Mouse (Mus musculus): Measurements from ENCODE around the gene Crybb1.
A peak's percentile ranks its signal among the peaks of the same experiment; 100 is the strongest.

Crybb1 gene

DNA sequence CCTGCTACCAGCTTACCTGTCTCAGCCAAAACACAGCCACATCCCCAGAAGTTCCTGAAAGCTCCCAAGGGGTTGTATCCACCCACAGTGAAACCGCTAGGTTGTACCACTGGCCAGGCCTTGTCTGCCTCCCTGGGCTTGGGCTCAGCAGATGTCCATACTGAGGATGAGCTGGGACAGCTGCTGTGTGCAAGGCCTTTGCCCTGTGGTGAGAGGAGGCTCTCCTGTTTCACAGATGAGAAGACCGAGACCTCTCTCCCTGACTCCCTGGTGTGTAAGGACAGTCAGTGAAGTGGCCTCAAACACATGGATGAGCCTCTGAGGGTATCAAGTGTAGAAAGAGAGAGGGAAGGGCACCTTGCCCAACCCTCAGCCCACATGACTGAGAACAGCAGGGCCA lies 32.0 kb downstream of the Crybb1 start:
- DNase-seq: peak in 1 of 2 experiments; percentile 13

DNA sequence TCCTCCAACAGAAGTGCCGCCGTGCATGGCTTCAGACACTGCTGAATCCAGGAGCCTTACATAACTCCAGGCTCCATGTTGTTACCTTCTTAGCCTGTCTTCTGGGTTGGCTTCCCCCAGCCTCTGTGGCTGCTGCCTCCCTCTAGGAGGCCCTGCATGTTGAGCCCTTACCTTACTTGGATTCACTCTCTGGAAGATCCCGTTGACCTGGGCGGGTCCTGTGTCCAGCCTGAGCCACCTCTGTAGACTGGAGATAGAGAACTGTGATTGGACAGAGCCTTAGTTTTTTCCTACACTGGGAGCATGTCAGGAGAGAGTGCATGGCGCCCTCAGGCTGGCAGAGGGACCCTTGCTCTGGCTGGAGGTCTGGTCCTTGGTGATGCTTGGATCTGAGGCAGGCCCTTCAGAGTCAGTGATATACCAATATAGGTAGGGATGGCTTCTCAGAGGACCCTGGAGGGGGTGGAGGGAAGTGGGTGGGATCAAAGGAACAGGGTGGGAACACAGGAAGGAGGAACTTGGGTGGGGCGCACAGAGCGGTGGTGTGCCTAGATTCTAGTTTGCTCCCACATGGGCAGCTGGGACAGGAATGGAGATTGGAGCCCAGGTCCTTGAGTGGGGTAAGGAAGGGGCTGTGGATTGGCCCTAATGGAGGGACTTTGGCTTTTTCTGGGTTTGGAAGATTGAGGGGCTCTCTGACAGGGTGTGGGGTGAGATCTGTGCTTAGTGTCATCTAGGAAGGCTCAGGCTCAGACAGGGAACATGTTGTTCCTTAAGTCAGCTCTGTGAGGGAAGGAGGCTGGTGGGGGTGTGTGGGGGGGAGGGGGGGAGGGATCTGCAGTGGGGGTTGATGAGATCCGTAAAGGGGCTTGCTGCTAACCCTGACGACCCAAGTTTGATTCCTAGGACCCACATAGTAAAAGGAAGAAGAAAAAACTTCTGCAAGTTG lies 32.9 kb downstream of the Crybb1 start:
- peak in 1 of 2 experiments; percentile 16 for DNase-seq

DNA sequence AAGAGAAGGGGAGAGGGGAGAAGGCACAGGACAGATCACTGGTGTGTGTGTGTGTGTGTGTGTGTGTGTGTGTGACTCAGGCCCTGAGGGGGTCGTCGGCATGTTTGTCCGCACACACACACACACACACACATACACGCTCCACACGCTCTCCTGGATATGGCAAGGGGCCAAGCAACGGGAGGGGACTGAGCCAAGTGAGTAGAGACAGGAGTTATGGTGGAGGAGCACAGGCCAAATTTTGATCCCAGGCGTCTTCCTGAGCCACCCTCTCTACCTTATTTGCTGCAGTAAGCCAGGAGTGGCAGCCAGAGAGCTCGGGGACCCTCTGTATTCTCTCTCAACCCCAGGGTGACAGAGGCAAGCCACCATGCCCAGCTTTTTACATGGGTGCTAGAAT lies 33.6 kb downstream of the Crybb1 start:
- no peak for DNase-seq

DNA sequence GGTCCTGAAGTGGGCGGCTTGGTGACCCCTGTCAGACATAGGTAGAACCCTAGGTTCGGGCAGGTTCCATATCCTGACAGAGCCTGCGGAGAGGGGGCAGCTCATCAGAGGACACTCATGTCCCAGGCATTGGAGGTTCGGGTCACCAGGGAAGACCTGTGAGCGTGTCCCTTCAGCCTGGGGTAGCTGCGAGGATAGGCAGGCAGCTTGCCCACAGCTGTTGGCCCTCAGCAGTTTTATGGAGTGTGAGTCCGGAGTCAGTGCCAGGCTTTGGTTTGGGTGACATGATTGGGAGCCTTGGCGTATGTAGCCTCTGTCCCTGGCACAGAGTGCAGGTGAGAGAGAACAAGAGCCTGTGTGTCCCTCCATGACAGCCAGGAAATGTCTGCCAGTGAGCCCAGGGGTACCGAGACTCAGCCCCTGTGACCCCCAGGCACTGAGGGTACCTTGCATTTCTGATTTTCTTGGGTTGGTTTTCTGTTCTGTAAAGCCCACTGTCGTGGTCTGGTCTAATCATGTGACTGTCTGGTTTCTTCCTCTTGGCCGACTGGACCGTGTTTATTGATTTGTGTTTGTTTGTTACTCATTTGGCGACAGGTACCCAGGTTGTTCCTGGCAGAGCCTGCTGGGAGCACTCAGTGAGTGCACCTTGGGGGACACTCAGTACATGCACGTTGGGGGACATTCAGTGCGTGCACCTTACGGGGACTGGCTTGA lies 34.4 kb downstream of the Crybb1 start:
- no peak for DNase-seq

DNA sequence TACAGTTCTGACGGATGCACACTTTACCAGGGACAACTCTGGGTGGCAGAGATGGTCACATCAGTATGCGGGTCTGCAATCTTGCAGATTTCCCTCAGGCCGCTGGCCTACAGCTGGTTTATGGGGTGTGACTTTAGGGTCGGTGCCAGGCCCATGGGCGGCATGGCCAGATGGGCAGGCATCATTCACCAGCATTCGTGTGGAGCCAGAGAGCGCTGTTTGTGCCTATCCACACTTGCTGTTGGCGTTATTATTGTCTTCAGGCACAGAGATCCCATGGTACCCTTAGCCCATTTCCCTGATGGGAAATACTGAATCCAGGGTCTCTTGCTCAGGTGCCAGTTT lies 34.9 kb downstream of the Crybb1 start:
- DNase-seq: no peak

DNA sequence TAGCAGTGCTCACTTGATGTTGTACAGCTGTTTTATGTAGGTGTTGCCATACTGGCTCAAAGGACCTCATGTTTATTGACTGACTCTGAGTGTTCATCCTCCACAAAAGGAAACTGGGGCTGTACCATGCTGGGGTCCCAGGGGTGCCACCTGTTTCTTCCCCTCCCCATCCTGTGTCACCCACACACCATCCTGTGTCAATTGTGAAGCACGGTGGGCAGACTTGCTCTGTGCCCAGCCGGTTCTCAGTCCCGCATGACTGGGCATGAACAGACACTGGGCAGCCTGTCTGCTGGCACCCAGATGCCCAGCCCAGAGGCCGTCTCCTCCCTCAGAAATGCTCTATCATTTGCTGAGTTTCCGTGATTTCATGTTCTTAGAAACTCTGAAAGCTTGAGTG lies 36.3 kb downstream of the Crybb1 start:
- peak in 1 of 2 experiments; percentile 56 for DNase-seq

DNA sequence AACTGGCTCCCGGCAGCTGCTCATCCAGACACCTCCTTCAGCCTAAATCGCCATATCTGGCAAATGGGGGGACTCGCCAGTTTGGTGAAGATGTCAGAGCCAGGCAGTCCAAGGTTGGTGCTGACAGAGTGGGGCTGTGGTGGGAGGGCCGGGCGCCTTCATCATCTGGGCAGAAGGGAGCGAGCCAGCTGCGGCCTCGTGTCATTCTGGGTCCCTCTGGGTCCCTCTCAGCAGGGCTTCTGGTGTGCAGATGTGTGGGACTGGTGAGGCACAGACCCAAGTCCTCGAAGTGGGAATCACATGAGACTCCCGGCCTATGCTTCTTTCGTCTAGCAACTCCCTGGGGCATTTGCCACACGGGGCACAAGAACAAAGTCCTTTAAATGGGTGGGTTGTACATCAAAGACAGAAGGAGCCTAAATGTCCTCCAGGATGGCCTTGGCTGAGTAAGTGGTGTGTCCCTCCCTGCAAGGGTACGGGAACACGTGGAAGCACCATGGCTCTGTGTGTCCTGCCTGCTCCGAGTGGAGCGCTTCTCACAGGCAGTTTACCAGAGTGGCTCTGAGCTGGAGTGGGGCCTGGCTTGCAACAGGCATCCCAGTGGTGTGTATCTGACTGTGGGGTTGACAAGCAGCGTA lies 36.8 kb downstream of the Crybb1 start:
- no peak for DNase-seq

DNA sequence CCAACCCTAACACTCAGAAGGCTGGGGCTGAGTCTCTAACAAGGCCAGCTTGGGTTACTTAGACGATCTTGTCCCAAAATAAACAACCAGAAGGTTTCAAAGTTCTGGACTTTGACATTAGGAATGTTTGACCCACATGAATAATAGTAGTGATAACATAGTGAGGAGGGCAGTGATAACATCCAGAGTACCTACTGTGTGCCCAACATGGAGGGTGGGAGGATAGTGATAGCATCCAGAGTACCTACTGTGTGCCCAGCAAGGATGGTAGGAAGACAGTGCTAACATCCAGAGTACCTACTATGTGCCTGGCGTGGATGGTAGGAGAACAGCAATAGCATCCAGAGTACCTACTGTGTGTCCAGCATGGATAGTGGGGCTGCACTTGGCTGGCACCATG lies 38.2 kb downstream of the Crybb1 start:
- no peak for DNase-seq

DNA sequence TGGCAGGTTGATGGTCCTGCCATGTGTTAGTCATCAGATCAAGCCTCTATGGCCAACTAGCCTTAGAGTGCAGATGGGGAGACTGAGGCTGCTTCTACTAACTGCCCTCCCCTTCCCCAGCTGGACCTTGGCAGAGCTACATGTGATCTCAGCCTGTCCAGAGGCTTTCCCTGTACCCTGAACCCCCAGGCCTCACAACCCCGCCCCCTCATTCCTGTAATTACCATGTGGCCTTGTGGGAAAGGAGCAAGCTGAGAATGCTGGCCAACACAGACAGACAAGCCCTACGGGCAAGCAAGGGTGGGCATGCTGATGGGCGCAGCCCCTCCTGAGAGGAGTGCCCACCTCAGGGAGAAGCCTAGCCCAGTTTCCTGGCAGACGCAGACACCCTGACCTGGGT lies 39.1 kb downstream of the Crybb1 start:
- DNase-seq: no peak

DNA sequence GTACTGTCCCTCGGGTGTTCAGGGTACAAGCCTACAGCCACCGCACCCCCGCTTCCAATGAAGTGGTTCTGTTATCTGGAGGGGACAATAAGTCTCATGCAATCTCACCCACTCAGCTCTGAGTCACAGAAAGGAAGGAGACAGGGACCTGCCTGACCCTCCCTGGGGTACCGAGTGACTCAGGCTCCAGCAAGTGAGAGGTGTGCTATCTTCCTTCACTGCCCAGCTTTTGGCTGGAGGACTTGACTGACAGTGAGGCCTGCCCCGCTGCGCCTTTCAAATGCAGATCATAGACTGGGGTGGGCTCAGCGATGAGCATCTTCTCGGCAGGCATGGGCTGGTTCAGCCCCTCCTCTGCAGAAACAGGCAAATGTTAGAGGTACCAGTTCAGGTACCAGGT lies 39.5 kb downstream of the Crybb1 start:
- DNase-seq: no peak

DNA sequence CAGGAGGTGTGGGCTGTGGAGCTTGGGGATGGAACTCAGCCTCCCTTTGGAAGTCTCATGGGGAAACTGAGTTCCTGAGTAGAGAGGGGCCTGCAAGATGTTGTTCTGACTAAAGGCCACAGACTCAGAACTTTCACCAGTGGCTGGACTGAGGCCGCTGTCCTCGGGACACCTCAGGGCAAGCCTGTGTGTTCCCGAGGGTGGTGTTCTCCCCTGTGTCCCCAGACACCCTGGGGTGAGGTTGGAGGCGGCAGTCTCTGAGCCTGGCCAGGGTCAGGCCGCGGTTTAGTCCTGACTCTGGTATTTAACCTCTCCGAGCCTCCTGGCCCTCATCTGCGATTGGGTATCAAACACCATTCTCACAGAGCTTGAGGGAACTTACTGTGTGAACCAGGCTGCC lies 39.9 kb downstream of the Crybb1 start:
- DNase-seq: no peak

DNA sequence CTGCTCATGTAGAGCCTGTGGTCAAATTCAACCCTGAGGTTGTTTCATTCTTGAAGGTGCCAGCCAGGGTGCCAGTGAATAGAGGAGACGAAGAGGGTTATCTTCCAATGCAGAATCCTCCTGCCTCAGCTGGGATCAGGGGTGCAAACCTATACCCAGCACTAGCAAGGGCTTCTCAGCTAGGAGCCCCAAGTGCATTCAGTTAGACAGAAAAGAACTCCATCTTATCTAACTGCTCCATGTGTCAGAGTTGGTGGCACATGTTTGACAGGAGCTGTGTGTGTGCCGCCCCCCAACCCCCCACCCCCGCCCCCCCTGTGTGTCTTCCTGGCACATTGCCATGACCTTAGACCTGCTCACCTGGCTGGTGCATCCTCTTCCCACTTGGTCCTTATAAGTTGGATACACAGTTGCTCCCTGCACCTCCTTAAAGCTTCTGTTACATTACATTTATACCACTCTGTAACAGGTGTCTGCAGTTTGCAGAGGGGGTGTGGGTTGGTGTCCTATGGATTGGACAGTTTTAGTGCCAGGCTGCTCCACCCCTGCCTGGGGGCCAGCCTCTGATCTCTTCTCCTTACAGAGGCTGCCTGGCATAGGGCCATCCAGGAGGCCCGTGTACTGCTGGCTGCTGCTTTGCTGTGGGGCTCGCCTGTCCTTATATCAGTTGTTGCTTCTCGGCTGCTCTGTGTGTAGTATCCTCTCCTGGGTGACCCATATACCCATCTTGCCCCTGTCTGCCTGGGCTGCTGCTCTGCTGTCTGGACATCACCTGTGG lies 41.0 kb downstream of the Crybb1 start:
- DNase-seq: no peak

DNA sequence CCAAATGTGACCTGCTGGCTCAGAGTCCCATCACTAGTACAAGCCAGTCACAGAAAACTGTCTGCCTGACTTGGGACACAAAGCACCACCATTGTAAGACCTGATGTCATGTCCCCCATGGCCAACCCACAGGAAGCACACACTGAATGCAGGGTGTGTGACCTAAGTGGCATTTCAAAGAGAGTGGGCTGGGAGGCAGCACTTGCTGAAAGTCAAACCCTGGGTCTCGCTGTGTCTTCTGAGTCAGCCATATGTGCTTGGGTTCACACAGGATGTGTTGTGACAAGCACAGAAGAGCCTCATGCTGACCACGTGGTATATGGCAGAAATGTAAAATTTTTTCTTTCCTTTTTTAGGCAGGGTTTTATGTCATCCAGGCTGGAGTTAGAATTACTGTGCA lies 41.6 kb downstream of the Crybb1 start:
- peak in 1 of 2 experiments; percentile 46 for DNase-seq

DNA sequence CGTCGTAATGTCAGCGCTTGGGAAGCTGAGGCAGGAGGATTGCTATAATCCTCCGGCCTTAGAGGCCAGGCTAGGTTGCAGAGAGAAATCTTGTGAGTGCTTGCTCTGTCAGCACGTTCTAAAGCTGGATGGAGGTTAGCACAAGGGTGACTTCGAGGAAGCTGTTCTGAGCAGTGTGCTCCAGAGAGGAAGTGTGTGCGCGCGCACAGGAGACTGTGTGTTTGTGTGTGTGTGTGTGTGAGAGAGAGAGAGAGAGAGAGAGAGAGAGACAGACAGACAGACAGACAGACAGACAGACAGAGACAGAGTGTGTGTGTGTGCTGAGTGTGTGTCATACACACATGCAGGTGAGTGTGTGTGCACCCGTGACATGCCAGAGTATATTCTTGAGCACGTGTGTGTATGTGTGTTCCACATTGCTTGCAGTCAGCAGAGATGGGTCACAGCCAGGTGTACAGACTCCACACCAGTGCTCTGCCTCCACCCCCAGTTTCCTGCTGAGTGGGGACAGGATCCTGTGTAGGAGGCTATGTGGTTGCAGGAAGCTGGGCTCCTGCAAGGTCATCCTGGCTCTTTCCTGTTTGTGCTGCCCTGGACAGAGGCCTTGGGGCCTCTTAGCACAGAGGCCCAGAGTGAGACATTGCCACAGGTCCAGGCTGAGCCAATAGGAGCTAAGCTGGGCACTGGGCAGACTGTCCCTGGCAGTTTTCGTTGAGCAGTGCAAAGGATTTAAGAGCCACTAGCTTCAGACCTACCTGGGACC lies 42.8 kb downstream of the Crybb1 start:
- DNase-seq: peak; percentile 53 to 74

DNA sequence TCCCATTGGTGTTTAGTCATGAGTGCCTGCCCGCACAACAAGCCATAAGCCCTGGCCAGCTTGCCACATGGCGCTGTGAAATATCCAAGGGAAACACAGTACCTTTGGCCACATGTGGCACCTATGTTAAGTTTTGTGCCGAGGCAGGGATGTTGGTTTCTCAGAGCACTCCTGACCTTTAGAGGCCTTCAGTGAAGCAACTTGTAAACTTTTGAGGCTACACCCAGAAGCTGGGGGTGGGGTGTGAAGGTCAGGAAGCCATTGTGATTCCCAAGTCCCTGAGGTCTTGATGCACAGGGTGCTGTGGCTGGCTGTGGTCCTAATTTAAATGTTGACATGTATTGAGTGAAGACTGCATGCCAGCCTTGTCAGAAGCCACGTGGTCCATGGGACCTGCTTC lies 43.8 kb downstream of the Crybb1 start:
- DNase-seq: no peak

DNA sequence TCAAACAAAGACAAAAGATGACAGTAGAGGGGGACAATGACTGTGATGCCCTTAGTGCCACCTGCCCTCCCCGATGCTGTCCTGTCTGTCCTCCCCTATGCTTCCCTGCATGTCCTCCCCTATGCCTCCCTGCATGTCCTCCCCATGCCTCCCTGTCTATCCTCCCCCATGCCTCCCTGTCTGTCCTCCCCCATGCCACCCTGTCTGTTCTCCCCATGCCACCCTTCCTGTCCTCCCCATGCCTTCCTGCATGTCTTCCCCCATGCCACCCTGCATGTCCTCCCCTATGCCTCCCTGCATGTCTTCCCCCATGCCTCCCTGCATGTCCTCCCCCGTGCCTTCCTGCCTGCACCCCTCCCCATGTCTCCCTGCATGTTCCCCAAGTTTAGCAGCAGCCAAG lies 44.5 kb downstream of the Crybb1 start:
- DNase-seq: no peak

DNA sequence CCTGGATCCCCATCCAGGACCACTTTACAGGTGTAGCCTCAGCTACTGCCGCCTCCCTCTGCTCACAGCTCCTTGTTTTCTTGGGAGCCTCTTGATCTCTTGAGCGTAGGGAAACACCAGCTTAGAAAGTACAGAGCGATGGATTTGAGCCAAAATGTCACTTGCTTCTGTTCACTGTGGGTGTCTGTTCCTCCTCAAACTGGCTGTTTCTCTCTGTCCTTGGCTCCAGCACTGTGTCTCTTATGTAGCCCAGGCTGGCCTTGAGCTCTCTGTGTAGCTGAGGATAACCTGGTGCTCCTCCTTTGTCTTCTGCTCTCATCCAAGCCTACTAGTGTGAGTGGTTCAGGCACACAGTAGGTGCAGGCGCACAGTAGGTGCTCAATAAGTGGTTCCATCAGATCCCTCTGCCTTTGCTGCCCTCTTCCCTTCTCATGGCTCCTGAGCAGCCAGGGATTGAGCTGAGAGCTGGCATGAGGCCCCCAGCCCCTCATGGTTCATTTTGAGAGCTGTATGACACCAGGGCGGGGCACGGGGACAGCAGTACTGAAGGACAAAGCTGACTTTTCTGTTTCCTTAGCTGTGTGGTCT lies 45.2 kb downstream of the Crybb1 start:
- DNase-seq: no peak

DNA sequence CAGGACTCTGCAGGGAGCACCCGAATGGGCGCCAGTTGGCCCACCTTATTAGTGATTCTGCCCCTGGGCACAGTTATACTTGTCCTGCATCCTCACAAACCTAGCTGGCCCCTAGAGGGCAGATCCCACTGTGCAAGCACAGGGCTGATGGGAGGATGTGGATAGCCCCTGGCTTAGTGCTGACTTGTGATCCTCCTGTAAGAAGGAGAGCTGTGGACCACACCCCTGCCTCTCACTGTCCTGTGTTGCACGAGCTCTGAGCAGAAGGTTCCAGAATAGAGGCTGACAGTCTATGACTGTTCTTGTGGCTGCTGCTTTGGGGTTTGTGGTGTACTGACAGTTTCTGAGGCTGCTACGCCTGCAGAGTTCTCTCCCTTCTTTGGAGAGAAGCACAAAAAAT lies 46.1 kb downstream of the Crybb1 start:
- DNase-seq: no peak

DNA sequence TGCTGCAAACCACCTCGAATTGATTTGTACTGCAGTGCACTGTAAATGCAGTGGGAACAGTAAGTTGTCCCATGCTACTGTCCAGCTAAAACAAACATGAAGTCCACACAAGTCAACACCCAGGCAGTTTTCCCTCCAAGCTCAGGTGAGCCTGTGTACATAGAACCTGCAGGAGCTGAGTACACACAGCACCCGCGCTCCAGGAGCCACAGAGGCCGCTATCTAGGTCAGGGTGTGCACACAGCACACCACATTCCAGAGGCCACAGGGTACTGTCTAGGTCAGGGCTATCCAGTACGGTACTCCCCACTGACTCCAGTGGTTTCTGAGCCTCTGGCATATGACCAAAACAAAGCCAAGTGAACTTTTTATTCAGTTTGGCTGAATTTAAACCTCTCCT lies 46.7 kb downstream of the Crybb1 start:
- no peak for DNase-seq

DNA sequence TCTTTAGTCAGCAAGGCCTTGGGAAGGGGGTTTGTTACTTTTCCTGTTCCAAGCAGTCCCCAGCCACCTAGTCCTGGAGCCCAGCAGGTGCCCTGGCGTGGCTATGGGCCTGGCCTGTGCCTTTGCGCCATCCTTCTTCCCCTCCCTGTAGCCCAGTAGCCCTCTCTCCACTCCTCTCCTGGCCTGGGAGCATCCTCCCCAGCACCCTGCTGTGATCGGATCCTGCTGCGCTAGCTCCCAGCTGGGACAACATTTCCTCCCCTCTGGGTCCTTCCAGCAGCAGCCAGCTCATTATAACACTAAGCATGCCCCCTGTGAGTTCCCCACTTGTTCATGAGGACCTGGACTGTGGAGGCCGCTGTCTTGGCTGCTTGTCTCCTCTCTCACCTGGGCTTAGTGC lies 50.2 kb downstream of the Crybb1 start:
- DNase-seq: no peak

DNA sequence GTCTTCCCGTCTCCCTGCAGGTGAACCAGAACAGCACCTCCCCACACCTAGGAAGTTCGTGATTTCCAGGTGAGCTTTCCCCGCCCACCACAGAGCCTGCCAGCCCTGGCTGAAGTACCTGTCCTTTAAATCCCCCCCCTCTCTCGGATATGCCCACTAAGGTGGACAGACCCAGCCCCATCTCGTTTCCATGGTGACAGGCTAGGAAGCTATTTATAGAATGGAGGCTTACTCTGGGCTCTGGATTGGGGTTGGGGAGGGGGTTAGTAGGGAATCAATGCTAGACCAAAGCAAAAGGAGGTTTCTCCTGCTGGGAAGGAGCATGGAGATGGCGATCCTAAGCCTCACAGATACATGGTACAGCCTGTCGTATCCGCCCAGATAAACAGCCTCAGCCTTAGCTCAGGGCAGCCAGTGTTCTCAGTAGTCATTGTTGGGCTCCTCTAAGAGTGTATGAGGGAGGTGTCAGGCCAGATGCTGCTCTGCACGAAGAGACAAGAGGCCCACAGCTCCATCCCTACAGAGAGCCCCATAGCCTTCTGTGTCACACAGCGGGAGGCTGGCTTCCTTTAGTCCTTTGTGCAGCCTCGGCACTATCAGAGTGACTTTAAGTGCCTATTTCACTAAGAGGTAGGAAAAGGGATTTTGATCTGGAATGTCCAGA lies 57.7 kb downstream of the Crybb1 start:
- no peak for DNase-seq

All from thymus, postnatal 36 days (tissue).